Mouse (Mus musculus) ES-CJ7 (cell line): ENCODE measurements at regions not wholly inside any gene's neighbourhood (a gene's known extent, or its start where the extent isn't known, plus 50 kb on each side); places are given as distances from the start of the nearest gene placed in this dataset.

ENCODE experiments used
- DNase-seq: peaks from one replicate; pipeline ENCODE4 v3.0.0; 2011; ENCODE audit warnings: low read depth, low spot score

DNA sequence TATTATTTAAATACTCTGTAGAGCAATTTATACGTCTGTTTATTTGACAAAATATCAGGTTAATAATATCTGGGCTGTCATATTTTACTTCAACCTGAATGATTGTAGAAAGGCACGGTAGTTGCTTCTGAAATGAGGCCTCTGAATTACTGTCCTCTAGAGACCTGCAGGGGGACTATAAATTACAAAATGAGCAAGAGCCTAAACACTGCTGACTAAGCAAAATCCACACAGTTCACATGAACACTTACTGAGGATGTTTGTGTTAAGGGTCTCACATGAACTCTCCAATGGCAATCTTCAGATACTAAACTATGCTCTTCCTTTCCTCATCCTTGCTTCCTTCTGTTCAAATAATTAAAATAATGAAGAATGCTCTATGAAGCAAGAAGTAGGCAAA, 1120.7 kb downstream of the Amy2a5 start:
- DNase-seq = no peak

- no peak for DNase-seq
These were observed 1137.0 kb downstream of the Amy2a5 start for GRCm38 (mm10) chr3:112121601-112122000.

DNA sequence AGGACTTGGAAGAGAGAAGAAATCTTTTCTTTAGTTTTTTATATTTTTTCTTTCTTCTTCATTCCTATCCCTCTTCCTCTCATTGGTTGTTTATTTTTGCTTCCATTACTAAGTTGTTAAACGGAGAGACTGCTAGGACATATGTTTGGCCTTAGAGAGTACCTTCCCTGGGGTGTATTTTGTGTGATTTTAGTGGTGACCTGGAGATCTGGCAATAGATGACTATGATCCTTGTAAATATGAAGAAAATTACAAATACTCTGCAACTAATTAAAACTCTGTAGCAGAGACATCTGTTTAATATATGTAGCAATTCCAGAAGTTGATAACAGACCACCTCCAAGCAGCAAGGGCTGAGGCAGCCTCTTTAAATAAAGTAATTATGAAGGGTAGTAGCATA, 1158.0 kb downstream of the Amy2a5 start:
- DNase-seq = no peak

GRCm38 (mm10) chr3:112088551-112088950, 1170.1 kb downstream of the Amy2a5 start:
- DNase-seq = peak; percentile 82
